Mouse (Mus musculus) forebrain, embryonic 16.5 days (tissue): ENCODE measurements at regions not wholly inside any gene's neighbourhood (a gene's known extent, or its start where the extent isn't known, plus 50 kb on each side); places are given as distances from the start of the nearest gene placed in this dataset.
A peak's percentile ranks its signal among the peaks of the same experiment; 100 is the strongest.

ENCODE experiments used
- ATAC-seq: fragments of 200-750 bp; cut with Nextera tagmentation; 2 replicates; pipeline ENCODE4 v1.8.0; 2017; ENCODE audit warnings: mild to moderate bottlenecking, moderate library complexity
- H3K27ac ChIP-seq: fragments of 300-500 bp; sonication (generic); 2 replicates; pipeline ENCODE4 v1.5.1; 2014; ENCODE audit warnings: low read length, control low read depth
- H3K27me3 ChIP-seq: fragments of 300-500 bp; sonication (generic); replicated peaks from 2 replicates; pipeline ENCODE4 v1.6.1; 2014; ENCODE audit warnings: low read length; ENCODE audit not compliant: control insufficient read depth, insufficient read depth
- H3K36me3 ChIP-seq: fragments of 300-500 bp; sonication (generic); 2 replicates; pipeline ENCODE4 v1.6.1; 2014; ENCODE audit not compliant: control insufficient read depth, insufficient read depth
- H3K4me1 ChIP-seq: fragments of 300-500 bp; sonication (generic); replicated peaks from 2 replicates; pipeline ENCODE4 v1.6.1; 2014; ENCODE audit warnings: low read length; ENCODE audit not compliant: control insufficient read depth, insufficient read depth
- H3K4me2 ChIP-seq: fragments of 300-500 bp; sonication (generic); 2 replicates; pipeline ENCODE4 v1.6.1; 2014; ENCODE audit warnings: mild to moderate bottlenecking, low read length, control low read depth
- H3K4me3 ChIP-seq: fragments of 300-500 bp; sonication (generic); replicated peaks from 2 replicates; pipeline ENCODE4 v1.5.1; 2014; ENCODE audit warnings: mild to moderate bottlenecking, low read length, control low read depth
- H3K9ac ChIP-seq: fragments of 300-500 bp; sonication (generic); replicated peaks from 2 replicates; pipeline ENCODE4 v1.6.1; 2014; ENCODE audit warnings: low read depth, low read length, control low read depth
- H3K9me3 ChIP-seq: fragments of 300-500 bp; sonication (generic); 2 replicates; pipeline ENCODE4 v1.6.1; 2016; ENCODE audit warnings: low read length; ENCODE audit not compliant: control insufficient read depth
- WGBS: fragments of 180-500 bp; shearing (Covaris S2); extraction: QIAGEN DNeasy Blood & Tissue Kit; methylation state at CpG from one replicate; pipeline ENCODE4 v1.1.7; 2014; 5-methylcytosine and 5-hydroxymethylcytosine counted together

GRCm38 (mm10) chr17:27329183-27329582 is 124.9 kb upstream of the Lemd2 start:
- no peak for ATAC-seq
- 88% methylated on average over 8 of the region's 8 CpGs for WGBS

GRCm38 (mm10) chr17:27325002-27325460 is 120.8 kb upstream of the Lemd2 start:
- peak overlapping the region; percentile 38 for H3K4me2 ChIP-seq
- WGBS, result 15% methylated on average over 18 of the region's 18 CpGs
- H3K27me3 ChIP-seq, result peaks cover 8% of the 10 kb centered on the region
- H3K27ac ChIP-seq, result no peak overlapping the region
- H3K4me1 ChIP-seq, result peaks cover 6% of the 10 kb centered on the region
- peak overlapping the region; percentile 19 for H3K4me3 ChIP-seq
- H3K9me3 ChIP-seq, result no peaks in the 10 kb centered on the region
- peak; percentile 64 for ATAC-seq
- no peak overlapping the region for H3K9ac ChIP-seq
- H3K36me3 ChIP-seq, result no peaks in the 10 kb centered on the region

More at GRCm38 (mm10) chr17:27329183-27329582, 124.9 kb upstream of the Lemd2 start:
- Histone ChIP-seq H3K4me2 (no peak overlapping the region), H3K36me3 (no peaks in the 10 kb centered on the region), H3K9ac (no peak overlapping the region), H3K4me3 (no peak overlapping the region), H3K27me3 (peaks cover 8% of the 10 kb centered on the region), H3K4me1 (peaks cover 6% of the 10 kb centered on the region), H3K27ac (no peak overlapping the region), H3K9me3 (no peaks in the 10 kb centered on the region)

GRCm38 (mm10) chr17:27323513-27323912 is 119.2 kb upstream of the Lemd2 start:
- Histone ChIP-seq H3K27me3 (peaks cover 8% of the 10 kb centered on the region), H3K4me2 (no peak overlapping the region), H3K36me3 (no peaks in the 10 kb centered on the region), H3K4me3 (no peak overlapping the region), H3K9me3 (no peaks in the 10 kb centered on the region), H3K27ac (no peak overlapping the region), H3K9ac (no peak overlapping the region), H3K4me1 (peaks cover 6% of the 10 kb centered on the region)
- WGBS, result 83% methylated on average over 2 of the region's 2 CpGs
- ATAC-seq, result no peak

GRCm38 (mm10) chr17:27322891-27323509 is 118.7 kb upstream of the Lemd2 start:
- H3K36me3 ChIP-seq, result no peaks in the 10 kb centered on the region
- WGBS, result 80% methylated on average over 6 of the region's 6 CpGs

GRCm38 (mm10) chr17:27318969-27319695 is 114.9 kb upstream of the Lemd2 start:
- Histone ChIP-seq H3K4me3 (no peak overlapping the region), H3K27me3 (no peaks in the 10 kb centered on the region), H3K9ac (no peak overlapping the region), H3K4me1 (peaks cover 29% of the 10 kb centered on the region), H3K27ac (no peak overlapping the region), H3K36me3 (no peaks in the 10 kb centered on the region), H3K4me2 (no peak overlapping the region), H3K9me3 (no peaks in the 10 kb centered on the region)
- 77% methylated on average over 7 of the region's 7 CpGs for WGBS
- no peak for ATAC-seq

More at GRCm38 (mm10) chr17:27322891-27323509, 118.7 kb upstream of the Lemd2 start:
- H3K27me3 ChIP-seq, result peaks cover 8% of the 10 kb centered on the region
- ATAC-seq, result no peak
- H3K4me1 ChIP-seq, result peaks cover 10% of the 10 kb centered on the region
- no peak overlapping the region for H3K27ac ChIP-seq
- no peak overlapping the region for H3K9ac ChIP-seq
- H3K9me3 ChIP-seq, result no peaks in the 10 kb centered on the region
- no peak overlapping the region for H3K4me2 ChIP-seq
- no peak overlapping the region for H3K4me3 ChIP-seq

- Histone ChIP-seq H3K9ac (no peak overlapping the region), H3K4me1 (peaks cover 29% of the 10 kb centered on the region), H3K27ac (no peak overlapping the region), H3K36me3 (no peaks in the 10 kb centered on the region), H3K27me3 (no peaks in the 10 kb centered on the region; the same call in 1 of the 2 replicates), H3K9me3 (no peaks in the 10 kb centered on the region), H3K4me3 (no peak overlapping the region), H3K4me2 (no peak overlapping the region)
- 24% methylated on average over 14 of the region's 14 CpGs for WGBS
- peak; percentile 68 for ATAC-seq
These were observed 113.5 kb upstream of the Lemd2 start for GRCm38 (mm10) chr17:27317576-27318277.

GRCm38 (mm10) chr17:27316711-27317575 is 112.7 kb upstream of the Lemd2 start:
- Histone ChIP-seq H3K27me3 (no peaks in the 10 kb centered on the region; the same call in 1 of the 2 replicates), H3K9ac (no peak overlapping the region), H3K4me1 (peaks cover 29% of the 10 kb centered on the region), H3K36me3 (no peaks in the 10 kb centered on the region), H3K27ac (no peak overlapping the region), H3K4me2 (no peak overlapping the region), H3K4me3 (no peak overlapping the region), H3K9me3 (no peaks in the 10 kb centered on the region)
- WGBS, result 82% methylated on average over 21 of the region's 21 CpGs
- no peak for ATAC-seq

- peaks cover 29% of the 10 kb centered on the region for H3K4me1 ChIP-seq
- no peak overlapping the region for H3K9ac ChIP-seq
- no peaks in the 10 kb centered on the region for H3K36me3 ChIP-seq
- WGBS, result 88% methylated on average over 11 of the region's 11 CpGs
- no peaks in the 10 kb centered on the region for H3K9me3 ChIP-seq
- no peak overlapping the region for H3K4me2 ChIP-seq
- H3K4me3 ChIP-seq, result no peak overlapping the region
- no peak for ATAC-seq
- no peaks in the 10 kb centered on the region; the same call in 1 of the 2 replicates for H3K27me3 ChIP-seq
- no peak overlapping the region for H3K27ac ChIP-seq
These were observed 111.8 kb upstream of the Lemd2 start for GRCm38 (mm10) chr17:27315947-27316628.
